Mouse (Mus musculus): ENCODE results near the gene Dync1li1. TPM values are rescaled to one million over a fixed set of nuclear protein-coding genes. Genes with fewer than 3 reads are reported as not detected.

Gene Dync1li1
- total RNA-seq, 2 experiments from 2014 or later = 39.2 to 47.6 TPM

DNA sequence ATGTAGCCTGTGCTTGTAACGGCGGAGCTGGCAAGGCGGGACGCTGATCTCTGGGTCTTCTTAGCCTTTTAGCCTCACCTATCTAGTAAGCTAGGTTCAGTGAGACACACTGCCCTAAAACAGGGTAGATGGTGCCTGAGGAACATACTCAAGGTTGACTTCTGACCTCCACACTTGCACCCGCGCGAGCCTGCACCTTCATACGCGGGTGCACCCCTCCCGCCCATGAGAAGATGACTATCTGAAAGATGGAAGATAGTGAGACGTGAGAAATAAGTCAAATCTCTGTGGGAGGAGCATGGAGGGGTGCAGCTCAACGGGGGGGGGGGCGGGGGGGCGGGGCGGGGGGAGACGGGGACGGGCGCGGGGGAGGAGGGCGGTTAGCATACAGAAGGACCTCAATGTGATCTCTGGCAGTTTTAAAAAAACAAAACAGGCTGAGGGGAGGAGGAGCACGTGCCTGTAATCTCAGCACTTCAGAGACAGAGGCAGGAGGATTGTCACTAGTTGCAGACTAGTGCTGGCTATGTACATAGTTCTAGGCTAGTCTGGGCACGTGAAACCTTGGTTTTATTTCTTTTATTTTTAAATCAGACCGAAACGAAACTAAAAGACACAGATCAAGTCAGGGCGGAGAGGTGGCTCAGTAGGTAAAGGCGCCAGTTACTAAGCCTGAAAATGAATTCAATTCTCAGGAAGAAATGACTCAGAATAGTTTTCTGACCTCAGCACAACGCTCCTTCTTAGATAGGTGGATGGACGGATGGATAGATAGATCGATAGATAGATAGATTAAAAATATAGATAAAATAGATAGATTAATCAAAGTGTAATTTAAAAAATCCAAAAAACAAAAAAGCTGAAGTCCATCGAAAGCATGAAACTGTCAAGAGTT lies 41.6 kb downstream of the Dync1li1 start:
- peak; percentile 24 to 48 for DNase-seq

DNA sequence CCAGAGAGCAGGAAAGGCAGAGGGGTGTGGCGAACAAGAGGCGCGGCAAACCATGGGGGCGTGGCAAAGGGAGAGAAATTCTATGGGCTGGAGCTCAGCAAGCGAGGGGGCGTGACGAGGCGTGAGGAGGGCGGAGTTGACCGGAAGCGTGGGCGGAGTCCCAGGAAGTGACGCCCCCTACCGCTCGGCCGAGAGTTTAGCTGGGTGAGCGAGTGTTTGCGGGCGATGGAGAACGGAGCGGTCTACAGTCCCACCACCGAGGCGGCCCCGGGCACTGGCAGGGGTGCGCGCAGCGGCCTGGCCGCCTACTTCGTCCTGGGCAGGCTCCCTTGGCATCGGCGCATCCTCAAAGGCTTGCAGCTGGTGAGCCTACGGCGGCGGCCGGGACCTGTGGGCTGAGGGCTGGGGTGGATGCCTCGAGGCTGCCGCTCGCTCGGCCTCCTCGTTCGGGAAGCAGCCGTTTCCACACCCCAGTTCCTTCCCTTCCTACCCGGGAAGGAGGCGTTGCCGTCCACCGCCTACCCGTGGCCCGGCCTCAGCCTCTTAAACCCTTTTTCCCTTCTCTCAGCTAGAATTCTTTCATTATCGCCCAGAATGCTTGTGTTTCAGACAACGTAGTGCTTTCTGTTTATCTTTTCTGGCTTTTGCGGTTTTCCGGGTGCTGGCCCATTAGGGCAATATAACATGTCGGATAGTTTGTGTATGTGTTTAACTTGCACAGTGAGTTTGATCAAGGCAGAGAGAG lies 42.6 kb downstream of the Dync1li1 start, which contains the start of gene Cmtm6:
TSS of gene Cmtm6 (plus strand) at position 106 of the 745 bp plus-strand sequence.
- peak; percentile 98 to 99 for DNase-seq

DNA sequence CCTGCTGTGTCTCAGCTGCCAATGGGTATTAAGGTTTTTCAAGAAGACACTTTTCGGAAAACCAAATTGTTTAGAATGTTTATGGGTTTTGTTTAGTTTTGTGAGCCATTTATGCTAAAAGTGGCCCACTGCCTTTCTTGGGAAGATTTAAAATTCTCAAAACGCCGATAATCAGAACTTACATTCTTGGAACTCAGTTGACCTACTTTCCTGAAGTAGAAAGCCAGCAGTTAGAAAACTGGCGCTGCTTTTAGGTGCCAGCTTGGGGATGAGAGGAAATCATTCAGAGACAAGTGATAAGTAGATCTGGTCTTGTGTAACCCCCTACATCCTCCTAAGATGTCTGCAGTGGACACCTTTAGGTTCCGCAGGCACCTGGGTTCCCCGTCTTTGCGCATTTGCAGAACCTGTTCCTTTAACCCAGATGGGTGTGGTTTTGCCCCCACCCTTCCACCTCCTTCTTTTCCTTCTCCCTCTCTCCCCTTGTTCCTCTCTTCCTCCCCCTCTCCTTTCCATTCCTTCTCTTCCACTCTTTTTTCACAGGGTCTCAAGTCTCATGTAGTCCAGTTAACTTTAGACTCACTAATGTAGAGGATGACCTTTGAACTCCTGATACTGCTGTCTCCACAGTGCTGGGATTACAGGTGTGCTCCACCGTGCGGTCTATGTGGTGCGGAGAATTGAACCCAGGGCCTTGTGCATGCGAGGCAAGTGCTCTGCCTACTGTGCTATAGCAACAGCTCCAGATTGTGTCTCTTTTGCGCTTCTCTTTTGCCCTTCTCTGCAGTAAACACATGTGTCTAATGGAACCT lies 43.5 kb downstream of the Dync1li1 start:
- peak in 1 of 2 experiments; percentile 9 for DNase-seq

DNA sequence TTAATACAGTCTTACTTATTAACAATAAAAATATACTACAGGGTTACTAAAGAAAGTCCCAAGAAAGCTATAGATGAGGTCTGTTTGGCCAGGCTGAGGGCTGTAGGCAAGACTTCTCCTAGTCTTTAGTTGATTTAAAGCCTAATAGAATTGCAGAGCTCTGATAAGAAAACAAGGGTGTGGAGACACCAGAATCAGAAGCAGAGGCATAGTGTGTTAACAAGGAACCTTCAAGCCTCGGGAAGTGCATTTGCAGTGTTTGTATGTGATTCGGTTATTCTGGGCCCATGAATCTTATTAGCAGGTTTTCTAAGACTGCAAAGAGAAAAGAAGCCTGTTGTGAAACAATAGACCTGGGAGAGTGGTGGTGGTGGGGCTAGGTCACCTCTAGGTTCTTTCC lies 44.6 kb downstream of the Dync1li1 start:
- DNase-seq = no peak

DNA sequence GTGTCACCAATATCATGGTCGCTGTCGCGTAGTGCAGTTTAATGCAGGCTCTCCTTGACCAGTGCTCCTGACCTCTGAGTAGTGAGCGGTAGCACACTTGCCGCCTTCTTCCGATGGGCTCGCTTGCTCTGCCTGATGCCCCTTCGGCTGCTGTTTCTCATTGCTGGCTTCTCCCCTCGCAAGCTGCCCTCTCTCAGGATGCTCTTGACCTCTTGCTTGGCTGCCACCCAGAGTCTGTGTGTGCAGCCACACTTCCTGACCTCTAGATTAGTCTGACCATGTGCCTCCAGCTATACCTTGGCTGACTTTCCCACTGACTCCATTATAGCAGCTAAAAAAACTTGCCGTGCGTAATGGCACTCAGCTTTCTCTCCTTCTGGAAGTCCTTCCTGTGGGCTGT lies 47.9 kb downstream of the Dync1li1 start:
- DNase-seq = peak; percentile 62

DNA sequence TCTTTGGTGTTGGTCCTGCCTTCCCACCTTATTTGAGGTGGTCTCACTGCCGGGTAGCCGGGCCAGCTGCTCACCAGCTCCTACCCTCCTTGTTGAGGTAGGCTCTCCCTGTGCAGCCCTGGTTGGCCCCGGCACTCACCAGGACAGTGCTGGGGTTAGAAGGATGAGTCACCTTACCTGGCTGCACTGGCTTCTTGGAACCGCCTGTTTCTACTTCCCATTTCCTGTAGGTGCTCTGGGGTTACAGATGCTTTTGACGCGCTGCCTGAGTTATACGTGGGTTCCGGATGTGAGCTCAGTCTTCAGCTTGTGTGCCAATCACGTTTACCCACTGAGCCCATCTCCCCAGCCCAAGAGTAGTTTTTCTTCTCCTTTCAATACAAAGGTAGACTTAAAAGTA lies 51.7 kb downstream of the Dync1li1 start:
- DNase-seq = no peak

DNA sequence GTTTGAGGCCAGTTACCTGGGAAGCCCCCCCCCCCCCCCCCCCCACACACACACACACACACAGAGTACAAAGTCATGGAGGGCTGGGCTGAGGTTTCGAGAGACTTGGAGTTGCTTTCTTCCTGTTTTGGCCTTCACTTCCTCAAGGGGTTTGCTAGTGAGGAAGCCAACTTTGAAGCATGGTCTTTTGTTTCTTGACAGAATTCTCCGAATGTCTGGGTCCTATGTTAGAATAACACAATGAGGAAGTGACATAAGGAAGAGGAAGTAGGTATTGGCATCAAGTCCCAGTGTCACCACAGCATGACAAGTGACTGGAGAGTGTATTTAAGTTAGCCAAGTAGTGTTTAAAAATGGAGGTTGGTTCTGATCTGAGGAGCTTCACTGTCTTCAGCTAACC lies 54.1 kb downstream of the Dync1li1 start:
- no peak for DNase-seq

DNA sequence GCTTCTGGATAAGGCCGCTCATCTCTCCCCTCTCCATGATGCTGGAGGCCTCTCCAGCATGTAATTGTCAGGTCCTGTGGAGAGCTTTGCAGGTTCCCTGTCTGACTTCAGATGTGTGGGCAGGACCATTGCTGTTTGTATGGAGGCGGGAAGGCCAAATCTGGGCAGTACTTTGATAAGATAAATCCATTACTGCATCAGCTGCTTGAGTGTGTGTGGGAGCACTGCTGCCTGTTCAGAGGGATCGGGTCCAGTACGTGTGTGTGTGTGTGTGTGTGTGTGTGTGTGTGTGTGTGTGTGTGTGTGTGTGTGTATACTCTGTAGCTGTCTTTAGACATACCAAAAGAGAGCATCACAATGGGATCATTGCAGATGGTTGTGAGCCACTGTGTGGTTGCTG lies 56.6 kb downstream of the Dync1li1 start:
- no peak for DNase-seq

DNA sequence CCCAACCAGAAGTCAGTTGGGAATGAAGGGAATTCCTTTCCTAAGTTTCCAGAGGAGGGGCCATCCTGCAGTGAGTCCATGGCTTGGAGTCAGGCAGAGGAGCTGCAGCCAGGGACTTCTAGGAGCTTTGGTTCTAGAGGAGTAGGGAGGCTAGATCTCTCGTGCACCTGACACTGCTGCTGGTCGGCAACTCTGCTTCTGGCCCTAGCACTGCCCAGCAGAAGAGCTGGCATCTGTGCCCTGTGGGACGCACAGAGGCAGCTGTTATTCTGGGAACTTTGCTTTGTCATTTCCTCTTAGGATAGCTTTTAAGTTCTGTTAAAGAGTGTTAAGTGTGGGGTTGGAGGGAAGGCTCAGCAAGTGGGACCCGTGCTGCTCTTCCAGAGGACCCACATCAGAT lies 57.1 kb downstream of the Dync1li1 start:
- DNase-seq = no peak

DNA sequence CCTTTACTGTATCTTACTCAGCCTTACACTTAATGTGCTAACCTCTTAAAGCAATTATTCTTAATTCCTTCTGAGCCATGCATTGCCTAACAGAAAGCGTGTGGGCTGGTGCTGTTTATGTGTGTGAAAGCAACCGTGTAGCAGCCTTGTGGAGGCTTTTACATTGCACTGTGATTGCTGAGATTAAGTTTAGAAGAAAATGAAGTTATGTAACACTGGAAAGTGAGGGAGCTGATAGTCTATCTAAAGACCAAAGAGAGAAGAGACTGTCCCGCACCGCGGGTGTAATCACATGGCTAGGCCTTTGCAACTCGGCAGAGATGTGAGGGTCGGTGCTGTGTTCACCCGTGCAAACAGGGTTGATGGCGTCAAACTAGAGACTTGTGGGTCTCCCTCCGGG lies 58.4 kb downstream of the Dync1li1 start:
- DNase-seq = no peak

DNA sequence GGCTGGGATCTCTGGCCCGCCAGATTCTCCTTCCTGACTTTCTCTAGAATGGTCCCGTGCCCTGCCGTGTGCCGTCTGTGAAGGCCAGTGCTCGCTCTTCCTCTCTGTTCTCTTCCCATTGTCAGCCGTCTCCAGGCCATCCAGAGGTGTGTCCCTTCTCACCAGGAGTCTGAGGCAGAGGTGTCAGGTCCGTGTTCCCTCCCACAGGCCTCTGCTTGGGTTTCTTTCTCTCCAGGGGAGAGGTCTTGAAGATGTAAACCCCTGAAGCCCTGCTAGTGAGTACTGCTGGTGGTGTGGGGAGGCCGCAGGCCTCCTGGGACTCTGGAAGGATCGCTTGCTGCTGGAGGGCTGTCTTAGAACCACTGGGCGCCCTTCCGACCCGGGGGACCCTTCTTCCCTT lies 58.9 kb downstream of the Dync1li1 start:
- DNase-seq = no peak

DNA sequence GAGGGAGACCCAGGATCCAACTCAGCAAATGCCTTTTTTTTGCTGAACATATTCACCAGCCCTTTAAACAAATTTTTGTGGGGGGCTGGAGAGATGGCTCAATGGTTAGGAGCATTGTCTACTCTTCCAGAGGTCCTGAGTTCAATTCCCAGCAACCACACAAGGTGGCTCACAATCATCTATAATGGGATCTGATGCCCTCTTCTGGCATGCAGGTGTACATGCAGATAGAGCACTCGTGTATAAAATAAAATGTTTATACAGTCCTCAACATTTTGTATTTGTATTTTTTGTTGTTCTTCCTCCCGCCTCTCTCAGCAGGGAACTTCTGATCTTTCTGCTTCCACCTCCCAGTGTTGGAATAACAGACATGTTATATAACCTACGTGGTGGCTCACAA lies 63.0 kb downstream of the Dync1li1 start:
- DNase-seq = no peak

DNA sequence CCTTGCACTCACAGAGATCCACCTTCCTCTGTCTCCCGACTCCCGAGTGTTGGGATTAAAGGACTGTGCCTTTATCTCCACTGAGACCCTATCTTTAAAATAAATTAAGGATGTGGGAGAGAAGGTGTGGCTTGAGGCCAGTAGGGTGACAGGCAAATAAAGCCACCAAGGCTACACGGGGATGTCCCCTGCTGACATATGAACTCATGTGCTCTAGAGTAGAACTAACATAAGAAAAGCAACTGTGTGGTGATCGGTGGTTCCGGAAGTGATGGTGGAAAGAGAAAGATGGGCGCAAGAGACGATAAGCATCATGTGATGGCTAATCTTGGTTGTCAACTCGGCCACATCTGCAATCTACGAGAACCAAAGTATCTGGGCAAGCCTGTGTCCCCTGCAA lies 63.7 kb downstream of the Dync1li1 start:
- DNase-seq = no peak

DNA sequence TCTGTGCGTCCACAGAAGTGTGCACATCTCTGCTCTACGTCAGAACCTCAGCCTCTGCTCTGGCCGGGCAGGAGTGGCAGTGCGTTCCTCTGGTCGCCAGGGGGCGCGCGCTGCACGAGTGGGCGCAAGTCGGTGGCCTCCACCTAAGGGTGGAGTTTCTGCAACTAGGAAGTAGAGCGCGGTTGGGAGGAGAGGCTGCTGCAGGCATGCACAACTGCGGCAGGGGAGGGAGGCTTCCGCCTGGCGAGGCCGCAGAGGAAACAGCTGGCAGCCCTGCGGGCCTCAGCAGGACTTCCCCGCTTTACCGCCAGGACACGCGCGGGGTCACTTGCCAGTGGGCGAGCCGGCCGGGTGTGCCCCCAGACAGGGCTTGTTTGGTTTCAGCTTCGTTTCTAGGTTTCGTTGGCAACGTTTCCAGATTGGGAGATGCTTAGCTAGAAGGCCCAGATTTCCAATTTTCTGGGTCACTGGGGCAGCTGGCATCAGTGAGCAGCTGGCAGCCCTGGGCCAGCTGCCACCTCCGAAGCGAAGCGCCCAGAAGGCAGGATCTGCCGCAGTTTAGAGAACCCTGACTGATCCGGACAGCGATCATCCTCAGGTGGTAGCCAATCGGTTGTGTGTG lies 64.4 kb downstream of the Dync1li1 start:
- DNase-seq = peak; percentile 97

DNA sequence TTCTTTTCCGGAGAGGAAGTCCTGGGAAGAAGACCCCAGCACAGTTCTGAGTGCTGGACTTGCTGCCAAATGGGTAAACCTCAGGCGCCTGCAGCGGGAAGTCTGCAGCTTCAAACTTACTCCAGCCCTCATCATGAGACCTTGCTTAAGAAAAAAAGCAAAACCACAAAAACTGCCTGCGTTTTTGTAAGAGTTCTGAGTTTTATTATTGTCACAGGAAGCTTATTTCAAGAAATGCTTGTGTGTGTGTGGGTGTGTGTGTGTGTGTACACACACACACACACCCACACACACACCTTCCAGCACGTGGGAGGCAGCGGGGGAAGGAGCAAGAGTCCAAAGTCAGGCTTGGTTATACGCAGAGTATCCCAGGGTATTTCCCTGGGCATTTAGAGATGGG lies 69.7 kb downstream of the Dync1li1 start:
- no peak for DNase-seq

DNA sequence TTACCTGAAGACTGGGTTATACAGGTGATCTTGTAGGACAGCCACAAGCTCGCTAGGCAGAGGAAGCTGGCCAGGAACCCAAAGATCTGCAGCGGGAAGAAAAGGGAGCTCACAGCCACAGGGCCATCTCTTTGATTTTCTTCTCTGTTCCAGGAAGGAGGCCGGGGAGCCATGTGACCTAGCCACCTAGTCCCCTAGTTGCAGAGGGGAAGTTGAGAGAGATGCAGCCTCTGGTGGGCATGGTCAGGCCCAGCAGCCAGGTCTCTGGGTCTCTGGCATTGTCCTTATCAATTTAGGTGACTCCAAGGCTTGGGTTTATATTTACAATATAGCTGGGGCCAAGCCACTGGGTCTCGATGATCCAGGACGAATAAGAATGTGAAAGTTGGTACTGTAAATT lies 70.2 kb downstream of the Dync1li1 start:
- DNase-seq = no peak

DNA sequence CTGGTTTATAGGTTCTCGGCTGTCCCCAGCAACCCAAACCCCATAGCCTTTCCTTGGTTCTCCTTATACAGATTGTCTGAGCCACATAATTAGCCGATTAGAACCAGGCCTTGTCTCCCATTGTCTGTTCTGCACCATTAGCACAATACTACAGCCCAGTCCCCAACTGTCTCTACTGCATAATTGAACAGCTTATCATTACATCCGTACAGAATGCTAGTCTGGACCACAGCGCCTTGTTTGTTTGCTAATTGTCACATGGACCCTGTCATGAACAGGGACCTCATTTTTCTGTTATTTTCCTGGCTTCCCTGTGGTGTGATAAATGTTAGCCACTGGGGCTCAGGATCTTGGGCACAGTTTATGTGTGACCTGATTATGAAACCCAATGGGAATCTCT lies 71.3 kb downstream of the Dync1li1 start:
- no peak for DNase-seq

DNA sequence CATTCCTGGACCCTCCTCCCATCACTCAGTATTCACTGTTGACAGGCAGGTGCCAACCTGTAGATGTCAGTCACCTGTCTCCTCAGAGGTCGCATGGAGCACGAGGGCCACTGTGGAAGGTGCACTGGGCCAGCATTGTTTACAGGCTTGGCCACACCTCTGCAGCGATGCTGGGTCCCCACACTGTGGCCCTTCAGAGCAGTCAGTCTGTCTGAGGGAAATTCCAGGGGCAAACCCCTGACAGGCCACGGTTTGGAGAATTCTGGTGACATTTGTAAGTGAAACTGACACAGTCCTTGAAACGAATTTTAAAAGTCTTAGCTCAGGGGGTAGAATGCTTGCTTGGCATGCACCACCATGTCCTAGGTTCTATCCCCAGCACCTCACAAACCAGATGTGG lies 71.8 kb downstream of the Dync1li1 start:
- no peak for DNase-seq

DNA sequence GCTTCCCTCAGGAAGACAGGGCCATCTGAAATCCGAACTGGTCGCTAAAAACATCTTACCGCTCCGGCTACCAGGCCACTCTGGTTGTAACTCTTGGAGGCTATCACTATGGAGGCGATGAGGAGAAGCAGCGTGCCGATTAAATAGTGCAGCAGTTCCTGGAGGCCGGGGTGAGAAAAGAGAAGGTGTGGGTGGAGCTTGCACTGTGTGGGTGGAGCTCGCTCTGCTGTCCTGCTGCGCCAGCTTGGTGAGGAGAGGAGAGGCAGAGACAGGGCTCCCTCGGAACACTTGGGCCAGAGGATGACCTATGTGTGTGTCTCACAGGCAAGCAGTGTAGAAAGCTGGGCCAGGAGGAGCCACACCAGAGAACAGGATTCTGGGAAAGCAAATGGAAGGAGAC lies 73.3 kb downstream of the Dync1li1 start:
- no peak for DNase-seq

DNA sequence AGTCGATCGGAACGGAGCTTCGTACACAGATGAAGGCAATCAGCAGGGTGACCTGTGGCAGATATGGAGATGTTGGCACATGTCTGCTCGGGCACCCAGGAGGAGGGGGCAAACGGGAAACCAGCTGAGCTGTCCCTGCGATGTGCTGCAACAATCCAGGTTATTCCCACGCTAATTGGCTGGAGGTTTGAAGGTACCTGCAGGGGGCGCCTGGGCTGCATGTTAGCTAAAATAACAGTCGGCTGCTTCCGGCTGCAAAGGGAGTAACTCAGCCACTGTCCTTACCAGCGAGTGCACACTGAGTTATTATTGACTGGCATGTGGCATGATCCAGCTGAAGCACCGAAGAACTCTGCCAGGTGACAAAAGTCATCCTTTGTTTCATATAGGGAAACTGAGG lies 74.8 kb downstream of the Dync1li1 start:
- DNase-seq = peak in 1 of 2 experiments; percentile 62

DNA sequence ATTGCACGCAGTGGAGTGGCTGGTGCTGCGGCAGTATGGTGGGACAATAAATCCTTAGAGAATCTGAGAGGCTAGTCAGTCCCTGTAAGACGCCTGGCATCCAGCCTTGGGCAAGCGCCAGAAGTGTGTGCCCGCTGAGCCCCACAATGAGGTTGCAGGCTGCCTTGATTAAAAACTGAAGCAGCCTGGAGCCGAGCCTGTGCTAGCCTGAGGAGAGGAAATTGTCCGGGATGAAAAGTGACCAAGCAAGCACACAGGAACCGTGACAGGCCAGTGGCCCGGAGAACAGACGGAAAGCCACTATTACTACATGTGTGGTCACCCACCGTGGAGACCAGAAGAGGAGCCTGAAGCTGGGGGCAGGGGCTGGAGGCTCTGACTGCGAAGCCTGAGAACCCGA lies 78.4 kb downstream of the Dync1li1 start:
- peak; percentile 77 to 78 for DNase-seq

DNA sequence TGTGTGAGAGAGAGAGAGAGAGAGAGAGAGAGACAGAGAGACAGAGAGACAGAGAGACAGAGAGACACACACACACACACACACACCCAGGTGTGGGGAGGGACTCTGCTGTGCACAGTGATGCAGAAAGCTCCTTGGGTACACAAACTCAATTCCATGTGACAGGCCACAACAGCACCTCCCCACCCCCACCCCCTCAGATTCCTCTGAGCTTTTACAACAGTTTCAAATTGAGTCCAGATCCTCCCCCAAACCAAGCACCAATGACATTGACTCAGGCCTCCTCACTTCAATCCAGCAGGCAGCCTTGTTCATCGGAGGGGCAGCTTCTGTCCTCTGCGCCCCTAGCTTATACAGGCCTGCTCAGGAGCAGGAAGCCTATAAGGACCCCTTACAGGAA lies 78.9 kb downstream of the Dync1li1 start:
- no peak for DNase-seq
